Mouse (Mus musculus) kidney, adult 2 months (tissue): ENCODE results near the gene Rnf43.

Experiments used
- CTCF ChIP-seq: fragments of 200-500 bp; conservative IDR thresholded peaks from 2 replicates; pipeline ENCODE4 v1.5.1; 2011; ENCODE audit warnings: low read depth, mild to moderate bottlenecking, control low read depth, low read length, moderate library complexity, mixed read lengths; ENCODE audit not compliant: insufficient read depth, insufficient read length
- POLR2A ChIP-seq: fragments of 200-500 bp; IDR thresholded peaks from one replicate; pipeline ENCODE4 v1.6.1; 2011; ENCODE audit warnings: low read depth, low read length, control low read depth

DNA sequence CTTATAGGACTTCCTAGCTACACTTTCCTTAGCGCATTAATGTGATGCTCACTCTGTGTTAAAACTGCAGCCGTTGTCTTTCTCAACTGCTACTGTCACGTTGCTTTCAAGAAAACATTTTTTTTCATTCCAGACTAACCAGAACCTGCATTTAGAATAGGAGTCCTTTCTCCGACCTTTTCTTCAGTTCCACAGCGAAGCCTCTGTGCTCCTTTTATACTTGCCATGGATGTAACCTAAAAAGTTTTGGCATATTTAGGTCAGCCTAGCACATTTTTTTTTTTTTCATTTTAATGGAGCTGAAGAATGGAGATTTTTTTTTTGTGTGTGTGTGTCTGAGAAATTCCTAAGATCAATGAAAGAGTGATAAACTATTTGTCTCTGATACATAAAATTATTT is 47.0 kb upstream of the Rnf43 start:
- TF ChIP-seq CTCF (no peak), POLR2A (no peak)
